Mouse (Mus musculus) kidney, adult 8-10 months (tissue): ENCODE results near the gene Celsr3.

Experiments used
- DNase-seq, 2 experiments: peaks; one replicate each; pipeline ENCODE4 v3.0.0; 2022

The Celsr3 gene

GRCm38 (mm10) chr9:108825820-108826699 is at the start of gene Celsr3:
Gene Celsr3 (plus strand): TSS chr9:108826320.
- DNase-seq: no peak

DNA sequence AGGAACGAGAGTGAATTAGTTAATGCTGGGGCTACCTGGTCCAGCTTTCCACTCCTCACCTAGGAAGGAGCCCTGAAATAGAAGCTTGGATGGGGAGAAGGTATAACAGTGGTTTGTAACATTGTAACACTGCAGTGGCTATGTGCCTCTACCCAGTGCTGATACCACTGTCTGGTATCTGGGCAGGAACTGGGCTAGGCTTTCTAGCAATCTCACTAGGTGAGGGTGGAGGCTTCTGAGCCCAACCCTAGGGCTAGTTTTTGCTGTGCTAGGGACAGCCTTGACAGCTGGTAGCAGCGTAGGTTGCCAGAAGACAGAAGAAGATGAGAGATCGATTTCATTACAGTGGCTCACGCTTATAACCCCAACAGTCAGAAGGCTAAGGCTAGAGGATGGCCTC is 49.5 kb upstream of the Celsr3 start:
- no peak for DNase-seq

GRCm38 (mm10) chr9:108777276-108777675 is 48.8 kb upstream of the Celsr3 start:
- no peak for DNase-seq

- peak; percentile 59 to 64 for DNase-seq
Measured at GRCm38 (mm10) chr9:108780959-108781358, 45.2 kb upstream of the Celsr3 start.

- no peak for DNase-seq
Measured at GRCm38 (mm10) chr9:108781891-108782290, 44.2 kb upstream of the Celsr3 start.

- DNase-seq: no peak
Measured at GRCm38 (mm10) chr9:108782836-108783547, 43.1 kb upstream of the Celsr3 start.

DNA sequence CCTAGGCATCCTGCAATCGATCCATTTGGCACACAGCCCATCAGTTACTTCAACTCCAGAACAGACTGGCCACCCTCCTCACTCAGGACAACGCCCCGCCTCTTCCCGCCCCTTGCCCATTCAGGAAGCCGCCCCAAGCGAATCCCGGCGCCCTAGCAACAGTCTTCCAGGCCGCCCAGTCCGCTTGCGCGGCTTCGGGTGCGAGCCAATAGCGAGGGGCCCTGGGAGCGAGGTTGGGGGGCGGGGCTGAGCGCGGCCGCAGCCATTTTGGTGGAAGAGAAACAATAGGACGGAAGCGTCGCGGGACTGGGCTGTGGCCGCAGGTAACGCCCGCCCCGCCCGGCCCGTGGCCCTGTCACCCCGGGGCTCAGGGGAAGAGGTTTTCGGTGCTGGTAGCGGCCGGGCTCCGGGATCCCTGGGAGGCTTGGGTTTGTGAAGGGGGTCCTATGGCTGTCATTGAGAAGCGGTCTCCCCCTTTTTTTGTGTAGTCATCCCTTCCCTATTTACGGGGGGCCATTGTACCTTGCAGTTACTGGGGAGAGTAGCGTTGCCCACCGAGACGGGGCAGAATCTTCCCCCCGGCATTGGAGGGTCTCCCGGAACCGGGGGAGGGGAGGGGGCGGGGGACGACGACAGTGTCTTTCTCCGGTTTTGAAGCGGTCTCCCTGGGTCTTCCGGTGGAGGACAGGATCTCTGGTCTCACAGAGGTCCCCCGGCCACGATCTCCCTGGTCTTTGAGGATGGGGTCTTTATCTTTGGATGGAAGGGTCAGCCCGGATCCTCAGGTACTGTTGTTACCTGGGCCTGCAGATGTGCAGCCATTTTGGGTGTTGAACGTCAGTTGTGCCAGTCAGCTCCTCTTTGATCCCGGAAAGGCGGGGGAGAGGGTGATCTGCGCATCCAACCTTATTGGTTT is 42.3 kb upstream of the Celsr3 start, which contains the start of gene Ip6k2:
Gene Ip6k2 (plus strand): TSS at position 249 of the 916 bp plus-strand sequence.
- peak; percentile 97 for DNase-seq

DNA sequence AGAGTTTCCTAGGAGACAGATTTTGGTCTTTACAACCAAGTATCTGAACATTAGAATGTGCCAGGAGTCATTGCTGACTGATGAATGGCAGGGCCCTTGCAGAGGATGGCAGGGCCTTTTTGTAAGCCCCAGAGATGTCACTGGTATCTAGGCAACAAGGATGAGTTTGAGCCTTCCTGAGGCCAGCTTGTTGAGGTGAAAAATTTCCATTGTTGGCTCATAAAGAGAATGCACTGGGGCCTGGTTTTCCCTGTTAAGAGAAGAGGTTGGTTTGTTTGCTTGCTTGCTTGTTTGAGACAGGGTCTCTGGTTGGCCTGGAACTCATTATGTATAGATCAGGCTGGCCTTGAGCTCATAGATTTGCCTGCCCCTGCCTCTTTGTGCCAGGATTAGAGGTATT is 40.7 kb upstream of the Celsr3 start:
- DNase-seq: no peak

- DNase-seq: no peak
Measured at GRCm38 (mm10) chr9:108786494-108786893, 39.6 kb upstream of the Celsr3 start.

- no peak for DNase-seq
Measured at GRCm38 (mm10) chr9:108787080-108787479, 39.0 kb upstream of the Celsr3 start.

DNA sequence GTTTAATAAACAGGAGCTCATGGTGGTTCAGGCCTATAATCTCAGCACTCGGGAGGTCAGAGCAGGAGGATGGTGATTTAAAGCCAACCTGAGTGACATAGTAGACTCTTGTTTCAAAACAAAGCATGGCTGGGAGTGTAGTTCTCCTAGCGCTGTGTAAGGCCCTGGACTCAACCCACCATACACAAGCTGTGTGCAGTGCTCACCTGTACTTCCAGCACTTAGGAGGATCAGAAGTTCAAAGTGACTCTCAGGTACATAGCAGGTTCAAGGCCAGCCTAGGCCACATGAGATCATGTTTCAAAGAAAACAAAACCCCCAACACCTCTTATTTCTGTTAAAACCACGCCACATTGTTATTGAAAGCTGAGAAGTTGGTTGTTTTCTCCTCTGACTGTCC is 37.4 kb upstream of the Celsr3 start:
- no peak for DNase-seq

GRCm38 (mm10) chr9:108792307-108792706 is 33.8 kb upstream of the Celsr3 start:
- no peak for DNase-seq

GRCm38 (mm10) chr9:108792730-108793129 is 33.4 kb upstream of the Celsr3 start:
- DNase-seq: no peak

- DNase-seq: peak in 1 of 2 experiments; percentile 61
Measured at GRCm38 (mm10) chr9:108795281-108795680, 30.8 kb upstream of the Celsr3 start.

GRCm38 (mm10) chr9:108795762-108796161 is 30.4 kb upstream of the Celsr3 start:
- peak; percentile 79 to 81 for DNase-seq

DNA sequence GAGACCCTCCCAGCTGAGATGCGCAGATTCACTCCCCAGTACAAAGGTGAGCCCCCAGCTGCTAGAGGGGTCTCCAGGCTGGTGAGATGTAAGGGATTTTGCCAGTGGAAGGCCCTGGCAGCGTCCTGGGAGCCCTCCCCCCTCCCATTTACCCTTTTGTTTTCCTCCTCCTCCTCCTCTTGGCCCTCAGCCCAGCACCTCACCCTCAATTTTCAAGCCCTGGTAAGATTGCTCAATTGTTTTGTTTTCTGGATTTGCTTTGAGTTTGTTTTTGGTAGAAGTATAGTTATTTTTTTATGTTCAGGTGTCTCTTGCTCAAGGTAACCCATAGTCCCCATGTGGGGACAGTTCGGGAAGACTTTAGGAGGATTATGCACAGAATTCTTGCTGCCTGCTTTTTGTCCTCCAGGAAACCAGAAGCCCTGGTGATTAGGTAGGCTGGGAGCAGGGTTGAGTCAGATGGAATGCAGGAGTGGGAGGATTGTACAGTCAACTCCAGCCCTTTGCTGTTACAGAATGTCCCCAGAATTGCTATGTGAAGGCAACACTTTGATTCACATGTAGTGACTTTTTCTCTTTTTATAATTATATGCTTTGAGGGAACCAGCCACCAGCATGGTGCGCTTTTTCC is 29.7 kb upstream of the Celsr3 start:
- no peak for DNase-seq

DNA sequence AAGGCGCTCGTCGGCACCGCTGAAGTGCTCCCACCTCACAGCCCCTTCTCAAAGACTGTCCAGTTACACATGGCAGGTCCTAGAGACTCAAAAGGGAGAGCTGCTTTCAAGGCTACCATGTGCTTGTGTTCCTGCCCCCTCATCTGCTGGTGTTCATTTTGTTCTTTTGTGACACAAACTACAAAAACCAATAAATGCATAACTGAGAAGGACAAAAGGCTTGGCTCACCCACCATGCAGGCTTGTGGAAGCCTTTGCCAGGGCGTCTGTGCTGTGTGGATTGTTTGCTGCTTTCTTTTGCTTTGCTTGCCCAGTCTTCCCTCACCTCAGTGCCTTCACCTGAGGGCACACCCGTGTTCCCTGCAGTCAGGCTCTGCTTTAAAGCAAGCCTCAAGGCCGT is 28.6 kb upstream of the Celsr3 start:
- DNase-seq: no peak

GRCm38 (mm10) chr9:108798508-108799075 is 27.5 kb upstream of the Celsr3 start:
- DNase-seq: no peak

DNA sequence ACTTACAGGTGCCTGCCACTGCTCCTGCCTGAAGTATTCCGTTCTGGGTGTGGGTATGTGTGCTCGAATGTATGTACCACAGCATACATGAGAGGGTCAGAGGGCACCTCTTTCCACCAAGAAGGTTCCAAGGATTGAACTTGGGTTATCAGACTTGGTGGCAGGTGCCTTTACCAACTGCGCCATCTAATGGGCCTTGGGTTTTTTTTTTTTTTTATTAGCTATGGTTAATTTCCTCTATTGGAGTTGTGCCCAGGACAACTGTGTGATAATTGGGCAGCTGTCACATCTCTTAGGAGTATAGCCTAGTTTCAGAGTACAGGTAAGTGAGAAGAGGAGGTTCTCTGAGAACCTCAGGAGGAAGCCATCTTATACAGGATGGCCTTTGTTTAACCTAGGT is 26.6 kb upstream of the Celsr3 start:
- DNase-seq: no peak

GRCm38 (mm10) chr9:108805768-108806167 is 20.4 kb upstream of the Celsr3 start:
- DNase-seq: no peak

- DNase-seq: no peak
Measured at GRCm38 (mm10) chr9:108806379-108806778, 19.7 kb upstream of the Celsr3 start.

DNA sequence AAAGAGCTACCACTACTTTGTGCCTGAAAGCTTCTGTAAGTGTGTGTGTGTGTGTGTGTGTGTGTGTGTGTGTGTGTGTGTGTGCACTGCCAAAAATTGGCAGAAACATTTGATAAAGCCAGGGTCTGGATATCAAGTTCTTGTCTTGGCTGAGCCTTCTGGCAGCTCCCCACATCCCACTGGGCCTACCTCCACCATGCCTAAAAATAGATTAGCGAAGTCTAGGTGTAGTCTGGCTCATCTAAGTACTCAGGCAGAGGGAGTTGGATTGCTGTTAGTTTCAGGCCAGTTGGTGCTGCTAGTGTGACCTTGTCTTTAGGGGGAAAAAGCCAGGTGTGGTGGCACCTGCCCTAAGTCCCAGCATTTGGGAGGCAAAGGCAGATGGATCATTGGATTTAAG is 19.3 kb upstream of the Celsr3 start:
- DNase-seq: no peak
